Mouse (Mus musculus) liver, embryonic 12.5 days (tissue): ENCODE results near the gene L1td1. TPM values are rescaled to one million over a fixed set of nuclear protein-coding genes. Genes with fewer than 3 reads are reported as not detected.

ENCODE experiments used
- ATAC-seq: fragments of 200-750 bp; cut with Nextera tagmentation; 2 replicates; pipeline ENCODE4 v1.8.0; 2017; ENCODE audit warnings: moderate number of reproducible peaks, mild to moderate bottlenecking, moderate library complexity
- H3K27ac ChIP-seq: fragments of 300-500 bp; sonication (generic); 2 replicates; pipeline ENCODE4 v1.5.1; 2016; ENCODE audit warnings: mild to moderate bottlenecking
- H3K27me3 ChIP-seq: fragments of 300-500 bp; sonication (generic); replicated peaks from 2 replicates; pipeline ENCODE4 v1.6.1; 2016; ENCODE audit warnings: mild to moderate bottlenecking, moderate library complexity
- H3K36me3 ChIP-seq: fragments of 300-500 bp; sonication (generic); 2 replicates; pipeline ENCODE4 v1.6.1; 2016; ENCODE audit warnings: mild to moderate bottlenecking, moderate library complexity
- H3K4me1 ChIP-seq: fragments of 300-500 bp; sonication (generic); 2 replicates; pipeline ENCODE4 v1.6.1; 2016
- H3K4me2 ChIP-seq: fragments of 300-500 bp; sonication (generic); 2 replicates; pipeline ENCODE4 v1.6.1; 2016; ENCODE audit warnings: mild to moderate bottlenecking, moderate library complexity
- H3K4me3 ChIP-seq: fragments of 300-500 bp; sonication (generic); 2 replicates; pipeline ENCODE4 v1.5.1; 2016; ENCODE audit warnings: mild to moderate bottlenecking, moderate library complexity
- H3K9ac ChIP-seq: fragments of 300-500 bp; sonication (generic); 2 replicates; pipeline ENCODE4 v1.6.1; 2016; ENCODE audit warnings: mild to moderate bottlenecking, moderate library complexity
- H3K9me3 ChIP-seq: fragments of 300-500 bp; sonication (generic); replicated peaks from 2 replicates; pipeline ENCODE4 v1.6.1; 2016; ENCODE audit warnings: mild to moderate bottlenecking, moderate library complexity
- WGBS: fragments of 180-500 bp; shearing (Covaris S2); methylation state at CpG from one replicate; pipeline ENCODE4 v1.1.7; 2016; ENCODE audit not compliant: insufficient replicate concordance; 5-methylcytosine and 5-hydroxymethylcytosine counted together
- polyA plus RNA-seq: library from polyadenylated mRNA; unstranded; fragments of >200 nt; fragmentation: Nextera tagmentation; extraction: Ambion mirVana; gene quantifications from 2 replicates; pipeline ENCODE4 v1.2.1, GENCODE M21; 2016

The L1td1 gene
- polyA plus RNA-seq, 1 experiment from 2014 or later, result not detected

- Histone ChIP-seq H3K4me3 (no peak overlapping the region), H3K36me3 (no peaks in the 10 kb centered on the region), H3K4me1 (no peaks in the 10 kb centered on the region), H3K27ac (no peak overlapping the region), H3K9me3 (no peaks in the 10 kb centered on the region), H3K9ac (no peak overlapping the region), H3K27me3 (no peaks in the 10 kb centered on the region), H3K4me2 (no peak overlapping the region)
- no peak for ATAC-seq
- WGBS, result 76% methylated on average over 4 of the region's 4 CpGs
Measured at GRCm38 (mm10) chr4:98754456-98754855, 27.9 kb downstream of the L1td1 start.

DNA sequence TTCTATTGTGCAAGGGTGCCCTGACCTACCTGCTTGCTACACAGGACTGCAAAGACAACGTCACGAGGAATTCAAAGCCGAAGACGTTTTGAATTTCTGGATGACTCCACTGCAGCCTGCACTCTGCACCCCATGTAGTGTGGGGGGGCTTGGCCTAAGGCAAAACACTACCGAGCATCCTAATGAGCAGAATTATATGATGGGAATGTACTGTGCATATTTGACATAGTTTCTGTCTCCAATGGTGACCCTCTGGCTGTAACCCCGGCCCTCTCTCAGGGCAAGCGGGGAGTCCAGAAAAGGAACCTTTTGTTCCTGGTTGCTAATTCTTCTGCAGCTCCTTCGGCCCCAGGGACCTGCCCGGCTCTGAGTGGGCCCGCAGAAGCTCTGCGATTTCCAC, 29.6 kb downstream of the L1td1 start:
- no peaks in the 10 kb centered on the region for H3K36me3 ChIP-seq
- ATAC-seq, result no peak
- H3K4me3 ChIP-seq, result no peak overlapping the region
- H3K9me3 ChIP-seq, result no peaks in the 10 kb centered on the region
- H3K27ac ChIP-seq, result no peak overlapping the region
- no peak overlapping the region for H3K4me2 ChIP-seq
- 74% methylated on average over 11 of the region's 11 CpGs for WGBS
- H3K4me1 ChIP-seq, result no peaks in the 10 kb centered on the region
- H3K9ac ChIP-seq, result no peak overlapping the region
- H3K27me3 ChIP-seq, result no peaks in the 10 kb centered on the region

DNA sequence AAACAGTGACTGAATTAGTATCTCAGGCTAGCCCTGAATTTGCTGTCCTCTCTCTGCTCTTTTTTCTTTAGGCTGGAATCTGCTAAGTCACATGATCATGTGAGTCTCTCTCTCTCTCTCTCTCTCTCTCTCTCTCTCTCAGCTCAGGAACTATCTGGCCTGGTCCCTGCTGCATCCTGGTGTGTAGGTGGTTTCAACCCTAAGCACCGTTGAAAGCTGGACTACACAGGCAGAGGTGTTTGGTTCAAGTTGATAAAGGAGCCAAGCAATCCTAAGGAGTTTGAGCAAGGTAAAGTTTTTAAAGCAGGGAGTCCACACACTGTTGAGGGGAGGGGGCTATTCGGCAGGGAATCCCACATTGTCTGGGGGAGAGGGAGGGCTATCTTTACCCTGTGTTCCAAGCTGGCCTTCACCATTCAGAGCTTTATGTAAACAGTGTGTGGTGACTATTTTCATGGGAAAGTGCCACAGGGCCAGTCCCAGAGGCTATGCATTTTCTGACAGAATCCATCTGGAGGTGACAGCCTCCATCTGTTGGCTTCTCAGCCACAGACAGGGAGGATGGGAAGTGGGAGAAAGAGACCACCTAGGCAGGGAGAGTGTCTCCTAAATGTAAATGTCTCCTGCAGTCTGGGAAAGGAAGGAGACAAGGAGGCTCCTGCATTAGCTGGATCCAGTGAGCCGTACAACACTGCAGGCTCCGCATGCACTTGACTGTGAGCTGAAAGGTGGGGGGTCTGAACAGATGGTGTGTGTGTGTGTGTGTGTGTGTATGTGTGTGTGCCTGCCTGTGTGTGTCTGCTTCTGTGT, 31.7 kb downstream of the L1td1 start:
- no peak overlapping the region for H3K27ac ChIP-seq

GRCm38 (mm10) chr4:98758872-98759518, 32.5 kb downstream of the L1td1 start:
- Histone ChIP-seq H3K9ac (no peak overlapping the region), H3K27me3 (no peaks in the 10 kb centered on the region), H3K4me3 (no peak overlapping the region), H3K27ac (no peak overlapping the region), H3K36me3 (no peaks in the 10 kb centered on the region), H3K4me1 (no peaks in the 10 kb centered on the region), H3K9me3 (no peaks in the 10 kb centered on the region), H3K4me2 (no peak overlapping the region)
- no peak for ATAC-seq
- whole genome bisulfite sequencing, result 59% methylated on average over 3 of the region's 3 CpGs

More for the DNA sequence above, 31.7 kb downstream of the L1td1 start:
- H3K36me3 ChIP-seq, result no peaks in the 10 kb centered on the region
- H3K4me1 ChIP-seq, result no peaks in the 10 kb centered on the region
- WGBS, result 55% methylated on average over 4 of the region's 4 CpGs
- no peaks in the 10 kb centered on the region for H3K9me3 ChIP-seq
- no peak overlapping the region for H3K4me3 ChIP-seq
- no peaks in the 10 kb centered on the region for H3K27me3 ChIP-seq
- no peak for ATAC-seq
- H3K4me2 ChIP-seq, result no peak overlapping the region
- H3K9ac ChIP-seq, result no peak overlapping the region

DNA sequence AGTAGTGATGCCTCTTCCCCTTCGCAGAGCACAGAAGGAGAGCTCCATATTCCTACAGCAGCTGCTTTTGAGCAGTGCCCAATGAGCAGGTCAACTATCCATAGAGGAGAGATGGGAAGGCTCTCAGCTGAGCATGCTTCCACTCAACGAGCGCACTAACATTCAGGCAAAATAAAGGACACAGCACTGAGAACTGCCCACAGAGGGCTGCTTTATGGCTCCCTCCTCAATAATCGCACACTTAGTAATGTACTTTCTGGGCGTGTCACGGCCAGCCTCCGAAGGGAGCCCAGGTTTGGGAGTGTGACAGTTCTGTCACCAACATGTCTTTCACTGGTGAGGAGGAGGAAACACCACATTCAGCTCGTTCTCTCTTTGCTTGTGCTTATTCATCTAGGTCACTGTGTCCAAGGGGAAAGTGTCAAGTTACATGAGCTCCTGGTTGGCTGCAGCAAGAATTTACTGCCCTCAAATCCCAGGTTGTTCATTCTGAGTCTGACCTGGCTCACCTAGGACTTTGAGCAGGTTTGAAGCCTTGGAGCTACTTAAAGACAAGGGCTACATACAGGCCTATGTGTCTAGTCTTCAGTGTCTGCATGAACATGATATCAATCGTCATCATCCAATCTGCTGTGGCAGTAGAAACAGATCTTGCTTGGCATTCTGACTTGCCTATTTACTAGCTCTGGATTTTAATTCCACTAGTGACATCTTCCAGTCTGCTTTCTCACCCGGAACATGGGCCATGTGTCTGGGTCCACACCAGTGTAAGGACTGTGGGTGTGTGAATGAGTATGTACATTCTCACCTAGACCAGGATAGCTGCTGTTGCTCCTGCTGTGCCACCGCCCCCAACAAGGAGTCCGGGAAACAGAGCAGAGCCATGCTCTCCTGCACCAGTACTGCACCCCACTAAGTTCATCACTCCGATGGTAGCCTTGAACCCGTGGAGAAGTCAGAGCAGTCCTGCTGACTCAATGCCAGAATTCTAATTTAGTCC, 40.9 kb downstream of the L1td1 start:
- 68% methylated on average over 14 of the region's 14 CpGs for WGBS
- H3K4me1 ChIP-seq, result no peaks in the 10 kb centered on the region
- H3K9ac ChIP-seq, result no peak overlapping the region
- H3K36me3 ChIP-seq, result no peaks in the 10 kb centered on the region
- no peak for ATAC-seq
- no peak overlapping the region for H3K27ac ChIP-seq
- no peaks in the 10 kb centered on the region for H3K27me3 ChIP-seq
- no peaks in the 10 kb centered on the region for H3K9me3 ChIP-seq
- H3K4me2 ChIP-seq, result no peak overlapping the region
- no peak overlapping the region for H3K4me3 ChIP-seq

- 75% methylated on average over 5 of the region's 5 CpGs for WGBS
Measured at GRCm38 (mm10) chr4:98773785-98774184, 47.3 kb downstream of the L1td1 start.

GRCm38 (mm10) chr4:98776721-98777427, 50.3 kb downstream of the L1td1 start:
- WGBS, result 69% methylated on average over 10 of the region's 10 CpGs
- H3K27ac ChIP-seq, result no peak overlapping the region
- no peaks in the 10 kb centered on the region for H3K9me3 ChIP-seq
- no peaks in the 10 kb centered on the region for H3K4me1 ChIP-seq
- H3K4me2 ChIP-seq, result no peak overlapping the region
- no peak overlapping the region for H3K4me3 ChIP-seq
- H3K27me3 ChIP-seq, result peaks cover 25% of the 10 kb centered on the region
- no peak for ATAC-seq
- no peaks in the 10 kb centered on the region for H3K36me3 ChIP-seq
- H3K9ac ChIP-seq, result no peak overlapping the region

More at GRCm38 (mm10) chr4:98773785-98774184, 47.3 kb downstream of the L1td1 start:
- H3K9ac ChIP-seq, result no peak overlapping the region
- no peaks in the 10 kb centered on the region for H3K9me3 ChIP-seq
- H3K4me2 ChIP-seq, result no peak overlapping the region
- H3K36me3 ChIP-seq, result no peaks in the 10 kb centered on the region
- H3K27me3 ChIP-seq, result peaks cover 13% of the 10 kb centered on the region
- no peaks in the 10 kb centered on the region for H3K4me1 ChIP-seq
- H3K4me3 ChIP-seq, result no peak overlapping the region
- no peak for ATAC-seq
- H3K27ac ChIP-seq, result no peak overlapping the region

DNA sequence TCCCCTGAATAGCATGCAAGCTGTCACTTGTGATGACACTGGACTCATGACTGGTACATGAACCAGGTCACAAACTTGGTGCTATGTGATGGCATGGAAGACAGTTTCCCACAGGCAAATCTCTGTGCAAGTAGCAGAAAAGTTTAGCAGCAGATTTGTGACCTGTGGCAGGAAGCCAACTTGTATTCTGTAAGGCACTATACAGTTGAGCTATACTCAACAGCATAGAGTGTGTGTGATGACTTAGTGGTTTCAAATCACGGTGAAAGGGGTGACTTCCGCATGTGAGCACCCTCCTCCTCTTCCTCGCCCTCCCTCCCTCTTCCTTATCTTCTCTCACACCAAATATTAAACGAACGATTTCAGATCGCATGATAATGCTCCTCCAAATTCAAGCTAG, 50.9 kb downstream of the L1td1 start:
- WGBS, result 58% methylated on average over 6 of the region's 6 CpGs
- H3K4me2 ChIP-seq, result no peak overlapping the region
- H3K27me3 ChIP-seq, result peaks cover 25% of the 10 kb centered on the region
- H3K4me3 ChIP-seq, result no peak overlapping the region
- H3K9me3 ChIP-seq, result no peaks in the 10 kb centered on the region
- no peaks in the 10 kb centered on the region for H3K4me1 ChIP-seq
- no peak overlapping the region for H3K27ac ChIP-seq
- no peaks in the 10 kb centered on the region for H3K36me3 ChIP-seq
- H3K9ac ChIP-seq, result no peak overlapping the region
- ATAC-seq, result no peak

- Histone ChIP-seq H3K4me1 (no peaks in the 10 kb centered on the region), H3K4me2 (no peak overlapping the region), H3K9me3 (no peaks in the 10 kb centered on the region), H3K4me3 (no peak overlapping the region), H3K9ac (no peak overlapping the region), H3K27me3 (peaks cover 25% of the 10 kb centered on the region), H3K36me3 (no peaks in the 10 kb centered on the region), H3K27ac (no peak overlapping the region)
- no peak for ATAC-seq
- WGBS, result 12% methylated on average over 16 of the region's 16 CpGs
Measured at GRCm38 (mm10) chr4:98778219-98778618, 51.7 kb downstream of the L1td1 start.

- Histone ChIP-seq H3K4me1 (no peaks in the 10 kb centered on the region), H3K4me3 (no peak overlapping the region), H3K4me2 (no peak overlapping the region), H3K27ac (no peak overlapping the region), H3K9ac (no peak overlapping the region), H3K36me3 (no peaks in the 10 kb centered on the region), H3K9me3 (no peaks in the 10 kb centered on the region), H3K27me3 (peaks cover 6% of the 10 kb centered on the region; the same call in 1 of the 2 replicates)
- WGBS, result 30% methylated on average over 8 of the region's 8 CpGs
- ATAC-seq, result no peak
Measured at GRCm38 (mm10) chr4:98785851-98786250, 59.3 kb downstream of the L1td1 start.

GRCm38 (mm10) chr4:98786281-98786680, 59.7 kb downstream of the L1td1 start:
- Histone ChIP-seq H3K4me1 (no peaks in the 10 kb centered on the region), H3K4me2 (no peak overlapping the region), H3K27me3 (peaks cover 9% of the 10 kb centered on the region; the same call in 1 of the 2 replicates), H3K9ac (no peak overlapping the region), H3K27ac (no peak overlapping the region), H3K36me3 (no peaks in the 10 kb centered on the region), H3K4me3 (no peak overlapping the region), H3K9me3 (no peaks in the 10 kb centered on the region)
- ATAC-seq, result no peak
- WGBS, result 41% methylated on average over 3 of the region's 3 CpGs
